Mouse (Mus musculus) retina, postnatal 1 day (tissue): ENCODE measurements around the gene Map6d1.

ENCODE experiments used
- DNase-seq: peaks from one replicate; pipeline ENCODE4 v3.0.0-alpha.2; 2012

The Map6d1 gene

GRCm38 (mm10) chr16:20240468-20241414 is at the start of gene Map6d1:
Map6d1 (minus strand) TSS chr16:20241358.
- peak; percentile 74 for DNase-seq

GRCm38 (mm10) chr16:20280238-20280637 is 39.1 kb upstream of the Map6d1 start:
- DNase-seq: no peak

DNA sequence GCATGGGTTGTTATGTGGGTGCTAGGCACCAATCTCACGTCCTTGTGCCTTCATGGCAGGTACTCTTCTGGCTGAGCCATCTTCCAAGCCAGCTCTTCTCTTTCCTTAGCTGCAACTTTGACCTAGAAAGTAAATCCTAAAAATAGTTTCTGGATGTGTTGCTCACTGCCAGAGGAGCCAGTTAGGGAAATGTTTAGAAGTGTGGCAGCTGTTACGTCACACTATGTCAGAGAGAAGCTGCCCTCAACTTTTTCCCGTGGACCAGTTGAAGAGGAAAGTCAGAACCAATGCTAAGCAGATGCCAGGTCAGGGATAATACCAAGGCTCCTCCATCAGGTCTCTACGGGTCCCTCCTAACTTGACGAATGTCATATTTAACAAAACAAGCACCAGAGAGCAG is 38.2 kb upstream of the Map6d1 start:
- no peak for DNase-seq

DNA sequence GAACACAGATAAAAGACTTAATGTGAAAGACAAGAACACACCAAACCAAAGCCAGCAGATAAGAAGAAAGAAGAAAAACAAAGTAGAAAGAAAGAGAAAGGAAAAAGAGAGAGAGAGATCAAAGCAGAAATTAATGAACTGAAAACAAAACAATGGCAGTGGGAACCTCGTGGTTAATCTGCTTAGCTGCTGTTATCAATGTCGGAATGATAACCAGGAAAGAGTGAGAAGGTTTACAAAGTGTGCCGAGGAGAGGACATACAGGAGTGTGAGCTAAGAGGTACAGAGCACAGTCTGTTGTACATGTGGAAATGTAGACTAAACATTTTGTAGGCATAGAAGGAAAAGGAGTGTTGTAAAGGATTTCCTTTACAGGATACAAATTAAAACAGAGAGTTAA is 31.8 kb upstream of the Map6d1 start:
- DNase-seq: no peak

GRCm38 (mm10) chr16:20271339-20271738 is 30.2 kb upstream of the Map6d1 start:
- no peak for DNase-seq

DNA sequence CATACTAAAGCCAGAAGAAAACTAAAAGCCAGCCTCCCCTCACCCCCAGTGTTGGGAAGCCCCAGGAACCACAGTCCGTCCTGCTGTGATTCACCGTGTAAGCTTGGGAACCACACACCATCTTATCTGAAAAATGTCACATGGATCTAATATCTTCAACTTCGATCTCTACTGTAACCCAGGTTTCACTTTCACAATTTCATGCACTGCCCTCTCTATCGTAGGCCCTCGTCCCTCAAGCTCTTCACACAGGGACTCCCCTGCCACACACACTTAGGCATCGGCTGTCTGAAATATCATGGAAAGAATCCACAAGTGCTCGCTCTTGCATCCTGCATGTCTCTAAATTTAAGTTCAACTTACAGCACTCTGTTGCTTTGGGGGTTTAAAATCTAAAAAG is 23.9 kb upstream of the Map6d1 start:
- no peak for DNase-seq

DNA sequence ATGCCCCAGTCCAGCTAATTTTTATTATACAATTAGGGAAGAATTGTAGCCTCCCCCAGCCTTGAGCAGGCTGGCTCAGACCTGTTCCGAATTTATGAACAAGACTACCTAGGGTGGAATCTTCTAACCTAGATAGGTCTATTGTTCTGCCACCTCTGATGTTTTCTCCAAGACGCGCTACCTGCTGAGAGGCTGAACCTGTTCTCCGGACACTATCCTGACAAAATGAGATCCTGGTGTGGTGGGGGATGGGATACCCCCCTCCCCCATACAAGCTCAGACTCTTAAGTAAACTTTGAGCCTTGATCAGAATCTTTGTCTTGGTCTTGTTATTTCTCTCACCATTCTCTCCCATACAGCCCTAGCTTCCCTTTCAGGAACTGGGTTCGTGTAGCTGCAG is 16.8 kb upstream of the Map6d1 start:
- no peak for DNase-seq

DNA sequence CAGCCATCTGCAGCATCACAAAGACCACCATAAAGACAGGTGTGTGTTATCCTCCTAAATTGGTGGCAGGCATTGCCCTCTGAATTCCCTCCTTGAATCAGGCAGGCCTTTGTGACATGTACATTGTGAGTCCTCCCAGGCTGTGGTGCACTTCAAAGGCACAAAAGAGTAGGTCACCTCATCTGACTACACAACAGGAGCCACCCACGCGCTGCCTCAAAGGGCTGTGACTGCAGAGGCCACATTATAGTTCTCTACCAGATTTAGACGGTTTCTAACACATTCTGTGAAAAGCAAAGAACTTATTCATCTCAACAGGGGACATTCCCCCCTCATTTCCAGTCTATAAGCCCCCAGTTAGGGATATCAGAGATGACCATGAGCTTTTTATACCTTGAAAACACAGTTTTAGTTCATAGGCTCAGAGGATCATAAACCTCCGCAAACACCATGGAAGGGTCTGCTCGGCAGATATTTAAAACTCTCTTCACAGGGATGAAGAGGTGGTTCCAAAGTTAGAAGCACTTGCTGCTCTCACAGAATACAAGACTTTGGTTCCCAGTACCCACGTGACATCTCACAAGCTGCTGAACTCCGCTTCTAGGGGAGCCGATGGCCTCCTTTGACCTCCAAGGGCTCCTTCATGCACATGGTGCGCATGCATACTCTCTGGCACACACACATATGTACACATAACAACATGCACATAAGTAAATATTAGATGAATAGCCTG is 7.5 kb upstream of the Map6d1 start:
- DNase-seq: no peak

DNA sequence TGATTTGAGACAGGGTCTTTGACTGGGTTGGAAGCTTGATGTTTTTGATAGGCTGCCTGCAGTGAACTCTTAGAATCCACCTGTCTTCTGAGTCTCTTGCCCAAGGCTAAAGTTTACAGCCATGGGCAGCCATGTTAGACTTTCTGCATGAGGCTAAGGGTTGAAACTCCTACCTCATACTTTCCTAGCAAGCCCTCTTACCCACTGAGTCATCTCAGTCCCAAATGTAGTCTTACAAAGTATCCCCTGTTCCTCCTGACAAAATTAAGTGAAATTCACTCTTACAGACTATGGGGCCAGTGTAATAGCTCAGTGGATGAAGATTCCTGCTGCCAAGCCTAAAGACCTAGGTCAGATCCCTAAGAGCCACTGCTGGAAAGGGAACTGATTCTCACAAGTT is 5.9 kb upstream of the Map6d1 start:
- DNase-seq: no peak

GRCm38 (mm10) chr16:20238646-20239045 is 2.5 kb downstream of the Map6d1 start:
- DNase-seq: no peak

DNA sequence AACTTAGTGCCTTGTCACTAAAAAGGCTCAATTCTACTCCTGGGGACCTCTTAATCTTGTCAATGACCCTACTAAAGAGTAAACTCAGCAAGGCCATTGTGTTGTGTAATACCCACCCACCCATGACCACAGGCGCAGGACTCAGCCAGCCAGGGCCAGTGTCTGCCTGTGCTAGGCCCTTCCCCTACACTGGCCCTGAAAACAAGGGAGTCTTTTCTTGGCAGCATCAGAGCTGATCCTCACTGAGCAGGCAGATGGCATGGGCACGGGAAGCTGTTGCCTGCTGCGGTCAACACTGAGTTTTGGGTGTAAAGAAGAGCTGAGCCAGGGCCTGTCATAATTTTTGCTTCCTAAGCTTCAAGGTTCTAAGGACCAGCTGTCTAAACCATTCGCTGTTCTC is 3.7 kb downstream of the Map6d1 start:
- DNase-seq: peak; percentile 50

DNA sequence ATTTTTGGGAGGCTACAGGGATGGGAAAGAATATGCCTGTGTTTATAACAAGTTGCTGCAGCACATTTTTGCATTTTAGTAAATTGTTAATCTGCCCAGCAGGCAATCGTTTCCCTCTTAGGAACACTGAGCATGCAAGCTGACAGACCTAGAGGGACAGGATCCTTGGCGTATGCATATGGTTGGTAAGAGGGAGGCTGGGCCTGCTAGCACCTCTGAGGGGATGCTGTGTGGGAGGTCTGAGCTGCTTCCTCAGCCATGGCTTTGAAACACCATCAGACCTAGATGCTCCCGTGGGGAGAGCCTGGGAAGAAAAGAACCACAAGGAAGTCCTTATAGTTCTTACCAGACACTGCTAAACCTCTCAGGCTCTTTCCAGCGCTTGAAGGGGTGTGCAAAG is 6.8 kb downstream of the Map6d1 start:
- no peak for DNase-seq

DNA sequence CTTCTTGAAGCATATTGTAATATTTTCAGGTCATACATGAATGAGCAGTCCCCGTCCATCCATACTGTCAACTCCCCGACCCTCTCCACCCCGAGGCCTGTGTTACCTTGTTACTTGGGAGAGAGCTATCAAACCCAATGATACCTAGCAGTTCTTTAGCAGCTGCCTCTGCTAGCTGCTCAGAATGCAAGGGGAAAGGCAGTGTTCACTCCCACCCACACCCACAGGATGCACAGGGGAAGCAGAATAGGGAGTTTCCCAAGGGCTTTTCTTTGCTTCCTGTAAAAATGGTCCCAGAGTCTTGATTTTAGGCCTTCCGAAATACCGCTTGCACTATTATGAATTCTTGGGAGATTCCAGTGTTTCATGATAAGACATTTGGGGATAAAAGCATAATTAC is 13.0 kb downstream of the Map6d1 start:
- no peak for DNase-seq

DNA sequence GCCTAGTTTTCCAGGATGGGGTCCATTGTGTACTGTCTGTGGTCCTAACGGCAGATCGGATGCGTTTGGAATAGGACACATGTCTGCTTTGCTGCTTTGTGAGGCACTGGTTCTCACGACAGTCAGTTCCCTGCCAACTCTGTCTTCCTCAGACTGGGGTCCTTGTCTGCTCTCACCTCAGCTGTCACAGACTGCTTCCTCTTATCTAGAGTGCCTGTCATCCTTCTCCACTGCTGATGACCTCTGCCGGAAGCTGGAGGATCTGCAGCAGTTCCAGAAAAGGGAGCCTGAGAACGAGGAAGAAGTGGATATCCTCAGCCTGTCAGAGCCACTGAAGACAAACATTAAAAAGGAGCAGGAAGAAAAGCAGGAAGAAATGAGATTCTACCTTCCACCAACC is 13.7 kb downstream of the Map6d1 start:
- no peak for DNase-seq

- no peak for DNase-seq
These were observed 14.5 kb downstream of the Map6d1 start for GRCm38 (mm10) chr16:20226676-20227075.

- DNase-seq: no peak
These were observed 18.4 kb downstream of the Map6d1 start for GRCm38 (mm10) chr16:20222726-20223125.

GRCm38 (mm10) chr16:20213591-20214226 is 27.4 kb downstream of the Map6d1 start:
- peak; percentile 66 for DNase-seq

GRCm38 (mm10) chr16:20199501-20200201 is 41.5 kb downstream of the Map6d1 start:
- no peak for DNase-seq

DNA sequence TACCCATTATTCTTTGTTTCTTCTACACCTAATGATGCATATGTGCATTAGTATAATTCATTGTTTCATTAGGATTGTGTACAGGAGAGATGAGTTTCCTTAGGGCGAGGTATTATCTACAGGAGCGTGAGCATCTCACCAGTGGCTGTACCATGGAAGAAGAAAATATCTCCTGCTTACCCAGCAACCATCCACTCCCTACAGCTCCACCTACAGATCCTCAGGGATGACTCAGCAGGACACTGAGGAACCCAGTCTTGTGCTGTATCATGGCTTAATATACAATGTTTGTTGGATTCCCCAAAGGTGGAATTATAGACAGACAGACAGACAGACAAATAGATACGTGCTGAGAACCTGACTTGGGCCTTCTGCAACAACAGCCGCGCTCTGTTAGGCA is 44.2 kb downstream of the Map6d1 start:
- DNase-seq: no peak

- DNase-seq: peak; percentile 32
These were observed 45.6 kb downstream of the Map6d1 start for GRCm38 (mm10) chr16:20195546-20195945.

- DNase-seq: no peak
These were observed 49.1 kb downstream of the Map6d1 start for GRCm38 (mm10) chr16:20192043-20192442.

- no peak for DNase-seq
These were observed 49.8 kb downstream of the Map6d1 start for GRCm38 (mm10) chr16:20191161-20191882.
